Mouse (Mus musculus): Measurements from ENCODE around the gene Ltbp4.
A peak's percentile ranks its signal among the peaks of the same experiment; 100 is the strongest.

The Ltbp4 gene

GRCm38 (mm10) chr7:27258205-27258899 is 79.1 kb downstream of the Ltbp4 start, which contains the start of gene Numbl:
TSS of gene Numbl (plus strand) at chr7:27258433.
- DNase-seq (ENCODE audit: low read depth): peak; percentile 95

DNA sequence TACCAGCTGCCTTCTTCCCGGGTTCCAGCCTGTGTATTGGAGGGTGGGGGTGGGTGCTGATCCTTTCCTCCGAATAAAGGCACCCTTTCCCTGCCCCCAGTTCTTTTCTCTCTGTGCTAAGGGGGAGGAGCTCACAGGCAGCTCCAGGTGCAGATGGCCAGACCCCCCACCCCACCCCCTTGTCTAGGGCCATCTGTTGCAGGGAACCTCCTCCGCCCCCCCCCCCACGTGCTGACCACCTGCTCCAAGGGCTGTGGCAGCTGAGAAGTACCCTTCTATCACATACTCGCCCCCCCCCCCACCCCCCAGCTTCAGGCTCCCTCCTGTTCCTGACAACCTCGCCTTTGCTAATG is 79.7 kb downstream of the Ltbp4 start:
- DNase-seq (ENCODE audit: low read depth): no peak

- peak; percentile 27 for DNase-seq (ENCODE audit: low read depth)
Measured at GRCm38 (mm10) chr7:27257046-27257851, 80.2 kb downstream of the Ltbp4 start.

DNA sequence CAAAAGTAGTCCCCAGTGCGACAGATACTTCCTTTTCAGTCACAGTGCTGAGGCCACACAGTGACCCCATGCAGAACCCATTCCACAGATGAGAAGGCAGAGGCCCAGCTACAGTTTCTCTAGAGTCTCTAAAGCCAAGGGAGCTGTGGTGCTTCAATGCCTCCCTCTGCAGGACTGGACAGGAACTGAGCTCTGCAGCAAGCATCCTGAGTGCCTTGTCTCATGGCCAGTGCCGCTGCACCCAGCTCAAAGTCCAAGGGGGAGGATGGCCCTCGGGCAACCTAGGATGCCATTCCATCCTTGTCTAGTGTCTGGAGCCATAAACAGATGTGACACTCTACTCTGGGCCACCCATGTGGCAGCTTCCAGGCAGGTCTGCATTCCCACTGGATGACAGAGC is 81.8 kb downstream of the Ltbp4 start:
- DNase-seq (ENCODE audit: low read depth): peak; percentile 43

Measured in 416B (cell line).